Mouse (Mus musculus): ENCODE data around the gene Gfy. TPM values are rescaled to one million over a fixed set of nuclear protein-coding genes. Genes with fewer than 3 reads are reported as not detected.
"Not testable (repeated sequence)": the region's sequence is repeated elsewhere in the genome, so short reads cannot be mapped to it uniquely, and the experiment has no call there.

Gene Gfy
- polyA plus RNA-seq, 1 experiment from 2014 or later: not detected

DNA sequence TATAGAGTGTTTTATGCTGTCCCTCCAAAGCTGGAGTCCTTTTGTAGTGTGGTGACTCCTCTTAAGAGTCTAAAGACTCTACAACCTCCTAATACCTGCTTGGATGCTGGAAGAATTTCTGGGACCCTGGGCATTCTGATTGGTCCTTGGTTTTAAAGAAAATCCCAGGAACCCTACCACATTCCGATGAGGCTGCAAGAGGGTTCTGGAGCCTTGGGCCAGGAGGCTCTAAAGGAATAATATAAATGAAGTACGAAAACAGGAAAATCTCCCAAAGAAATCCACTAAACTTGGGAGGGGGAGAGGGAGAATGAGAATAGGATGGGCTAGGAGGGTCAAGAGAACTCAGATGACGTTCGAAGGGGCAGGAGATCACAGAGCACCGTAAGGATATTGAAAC is 25.8 kb downstream of the Gfy start:
- 0 out of 2 replicates have a peak, but pooled peaks cover 1% of the 10 kb centered on the region for H3K36me3 ChIP-seq
- H3K9ac ChIP-seq (replicated peaks): peak overlapping the region; percentile 88
- H3K4me2 ChIP-seq (replicated peaks): peak overlapping the region; percentile 73
- no peaks in the 10 kb centered on the region for H3K9me3 ChIP-seq
- no peaks in the 10 kb centered on the region for H3K27me3 ChIP-seq
- 2% methylated on average over 5 of the region's 5 CpGs for WGBS
- peak overlapping the region; percentile 79 for H3K4me3 ChIP-seq
- H3K4me1 ChIP-seq: peaks cover 21% of the 10 kb centered on the region
- peak overlapping the region; percentile 98 for H3K27ac ChIP-seq (replicated peaks)
- ATAC-seq (replicated peaks): no peak

DNA sequence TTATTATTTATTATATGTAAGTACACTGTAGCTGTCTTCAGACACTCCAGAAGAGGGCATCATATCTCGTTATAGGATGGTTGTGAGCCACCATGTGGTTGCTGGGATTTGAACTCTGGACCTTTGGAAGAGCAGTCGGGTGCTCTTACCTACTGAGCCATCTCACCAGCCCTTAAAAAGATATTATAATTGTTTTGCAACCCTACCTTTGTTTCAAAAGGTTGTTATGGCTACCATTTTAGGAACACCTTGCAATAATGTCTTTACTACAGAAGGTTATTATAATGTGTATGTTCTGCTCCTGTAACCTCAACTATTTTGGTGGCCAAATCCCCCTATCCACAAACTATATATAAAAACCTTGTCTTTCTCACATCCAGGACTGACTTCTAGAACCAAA is 26.3 kb downstream of the Gfy start:
- Histone ChIP-seq H3K4me1 (peaks cover 21% of the 10 kb centered on the region), H3K4me2 (replicated peaks) (peak overlapping the region; percentile 73; the same call in 1 of the 2 replicates), H3K4me3 (0 out of 2 replicates have a peak overlapping the region, but pooled peaks have one; percentile 79)
- WGBS: 91% methylated on average over 2 of the region's 2 CpGs
- not testable (repeated sequence) for H3K9me3 ChIP-seq; H3K27me3 ChIP-seq; H3K27ac ChIP-seq (replicated peaks); H3K9ac ChIP-seq (replicated peaks); ATAC-seq (replicated peaks); H3K36me3 ChIP-seq

DNA sequence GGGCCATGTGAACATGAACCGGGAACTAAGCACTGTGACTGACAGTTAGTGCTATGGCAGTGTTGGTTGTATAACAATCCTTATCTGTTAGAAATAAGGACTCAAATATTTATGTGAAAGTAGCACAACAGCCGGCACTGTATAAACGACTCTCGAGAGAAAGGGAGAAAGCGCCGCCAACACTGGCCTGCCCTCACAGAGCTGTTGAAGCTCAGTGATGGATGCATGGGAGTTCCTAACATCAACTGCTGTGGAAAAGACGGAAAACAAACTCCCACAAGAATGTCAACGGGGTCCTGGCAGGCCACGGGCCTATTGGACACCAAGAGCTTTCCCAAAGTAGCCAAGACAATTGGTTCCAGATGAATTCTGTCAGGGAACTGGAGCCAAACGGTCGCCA is 28.1 kb downstream of the Gfy start:
- Histone ChIP-seq H3K9me3 (no peaks in the 10 kb centered on the region), H3K9ac (replicated peaks) (no peak overlapping the region), H3K27me3 (no peaks in the 10 kb centered on the region), H3K4me1 (peaks cover 21% of the 10 kb centered on the region), H3K36me3 (no peaks in the 10 kb centered on the region), H3K4me3 (no peak overlapping the region), H3K4me2 (replicated peaks) (no peak overlapping the region), H3K27ac (replicated peaks) (no peak overlapping the region)
- ATAC-seq (replicated peaks): no peak
- 38% methylated on average over 11 of the region's 11 CpGs for WGBS

DNA sequence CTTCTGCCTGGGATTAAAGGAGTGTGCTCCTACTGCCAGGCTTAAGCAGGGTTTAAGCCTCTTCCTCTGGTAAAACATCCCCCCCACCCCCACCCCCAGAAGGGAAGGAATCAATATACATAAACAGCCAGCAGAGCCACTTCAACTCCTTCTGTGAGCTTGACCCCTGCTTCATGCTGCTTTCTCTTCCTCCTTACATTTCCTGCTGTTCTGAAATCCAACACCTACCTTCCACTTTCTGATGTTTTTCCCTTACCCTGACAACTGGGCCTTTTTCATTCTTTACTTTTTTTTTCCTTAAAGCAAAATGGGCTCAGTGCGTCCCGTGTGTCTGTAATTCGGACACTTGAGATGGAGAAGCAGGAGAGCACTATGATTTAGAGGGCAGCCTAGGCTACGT is 29.0 kb downstream of the Gfy start:
- H3K4me2 ChIP-seq (replicated peaks): no peak overlapping the region
- H3K27me3 ChIP-seq: no peaks in the 10 kb centered on the region
- H3K9ac ChIP-seq (replicated peaks): 0 out of 2 replicates have a peak overlapping the region, but pooled peaks have one; percentile 10
- no peaks in the 10 kb centered on the region for H3K9me3 ChIP-seq
- H3K4me3 ChIP-seq: no peak overlapping the region
- H3K36me3 ChIP-seq: no peaks in the 10 kb centered on the region
- peaks cover 21% of the 10 kb centered on the region for H3K4me1 ChIP-seq
- no peak overlapping the region for H3K27ac ChIP-seq (replicated peaks)
- ATAC-seq (replicated peaks): no peak
- WGBS: 72% methylated on average over 4 of the region's 4 CpGs

DNA sequence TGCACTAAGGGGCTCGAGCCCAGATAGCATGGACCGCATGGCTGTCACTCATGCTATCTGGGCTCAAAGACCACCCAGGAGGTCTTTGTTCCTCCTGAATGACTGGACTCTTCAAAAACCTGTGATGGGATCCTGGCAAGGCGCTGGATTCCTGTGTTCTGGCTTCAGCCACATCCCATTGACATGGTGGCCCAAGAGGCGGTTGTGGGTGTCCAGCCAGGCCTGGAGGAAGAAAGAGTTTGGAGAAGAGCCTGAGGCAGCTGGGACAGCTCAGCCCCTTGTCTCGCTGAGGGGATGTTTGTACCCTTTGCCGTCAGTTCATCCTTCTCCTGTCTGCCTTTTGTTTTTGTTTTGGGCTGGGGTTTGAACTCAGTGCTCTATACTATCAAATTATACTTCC is 29.8 kb downstream of the Gfy start:
- H3K9me3 ChIP-seq: no peaks in the 10 kb centered on the region
- no peak overlapping the region for H3K27ac ChIP-seq (replicated peaks)
- whole genome bisulfite sequencing: 25% methylated on average over 6 of the region's 6 CpGs
- no peaks in the 10 kb centered on the region for H3K27me3 ChIP-seq
- H3K4me1 ChIP-seq: peaks cover 15% of the 10 kb centered on the region
- H3K4me3 ChIP-seq: no peak overlapping the region
- no peaks in the 10 kb centered on the region; the same call in 1 of the 2 replicates for H3K36me3 ChIP-seq
- no peak overlapping the region for H3K9ac ChIP-seq (replicated peaks)
- no peak overlapping the region for H3K4me2 ChIP-seq (replicated peaks)
- no peak for ATAC-seq (replicated peaks)

DNA sequence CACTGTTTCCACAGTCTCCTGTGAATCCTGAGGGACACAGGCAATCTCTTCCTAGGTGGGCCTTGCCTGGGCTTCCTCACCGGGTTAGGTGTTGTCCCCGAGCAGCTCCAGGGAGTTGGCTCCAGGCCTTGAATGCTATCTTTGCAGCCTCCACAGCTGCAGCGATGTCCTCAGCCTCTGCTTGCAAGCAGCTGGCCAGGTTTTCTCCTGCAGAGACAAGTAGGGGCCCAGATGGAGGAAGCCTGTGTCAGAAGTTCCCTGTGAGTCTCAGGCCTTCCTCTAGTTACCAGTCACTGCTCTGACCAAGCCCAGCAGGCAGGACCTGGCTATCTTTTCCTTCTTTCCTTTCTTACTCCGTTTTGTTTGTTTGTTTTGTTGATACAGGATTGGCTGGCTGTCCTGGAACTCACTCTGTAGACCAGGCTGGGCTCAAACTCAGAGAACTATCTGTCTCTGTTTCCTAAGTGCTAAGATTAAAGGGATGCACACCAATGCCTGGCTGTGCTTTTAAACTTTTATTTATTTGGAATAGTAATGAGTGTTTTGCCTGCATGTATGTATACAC is 30.8 kb downstream of the Gfy start:
- Histone ChIP-seq H3K9ac (replicated peaks) (no peak overlapping the region), H3K4me3 (no peak overlapping the region), H3K27ac (replicated peaks) (no peak overlapping the region), H3K4me2 (replicated peaks) (no peak overlapping the region), H3K4me1 (peaks cover 13% of the 10 kb centered on the region), H3K9me3 (no peaks in the 10 kb centered on the region), H3K36me3 (no peaks in the 10 kb centered on the region; the same call in 1 of the 2 replicates), H3K27me3 (no peaks in the 10 kb centered on the region)
- 67% methylated on average over 4 of the region's 4 CpGs for WGBS
- ATAC-seq (replicated peaks): no peak

DNA sequence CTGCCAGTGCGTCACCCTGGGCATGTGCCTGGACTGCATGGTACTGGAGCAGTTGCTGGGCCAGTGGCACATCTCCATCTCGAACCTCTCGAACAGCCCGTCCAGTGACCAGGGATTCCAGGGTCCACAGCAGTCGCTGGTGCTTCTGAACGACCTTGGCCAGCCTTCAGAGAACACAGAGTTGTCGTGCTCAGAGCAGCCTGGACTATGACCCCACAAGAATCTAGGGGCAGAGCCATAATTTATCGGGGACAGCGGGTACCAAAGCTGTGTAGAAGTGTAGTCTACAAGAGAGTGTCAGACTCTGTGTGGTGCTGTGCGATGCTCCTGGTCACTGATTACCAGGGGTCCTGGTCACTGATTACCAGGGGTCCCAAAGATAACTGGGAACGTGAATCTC is 31.5 kb downstream of the Gfy start:
- Histone ChIP-seq H3K4me1 (peaks cover 9% of the 10 kb centered on the region), H3K27me3 (no peaks in the 10 kb centered on the region), H3K36me3 (no peaks in the 10 kb centered on the region; the same call in 1 of the 2 replicates), H3K27ac (replicated peaks) (no peak overlapping the region), H3K4me3 (no peak overlapping the region), H3K4me2 (replicated peaks) (no peak overlapping the region), H3K9ac (replicated peaks) (no peak overlapping the region), H3K9me3 (no peaks in the 10 kb centered on the region)
- no peak for ATAC-seq (replicated peaks)
- 93% methylated on average over 11 of the region's 11 CpGs for WGBS

DNA sequence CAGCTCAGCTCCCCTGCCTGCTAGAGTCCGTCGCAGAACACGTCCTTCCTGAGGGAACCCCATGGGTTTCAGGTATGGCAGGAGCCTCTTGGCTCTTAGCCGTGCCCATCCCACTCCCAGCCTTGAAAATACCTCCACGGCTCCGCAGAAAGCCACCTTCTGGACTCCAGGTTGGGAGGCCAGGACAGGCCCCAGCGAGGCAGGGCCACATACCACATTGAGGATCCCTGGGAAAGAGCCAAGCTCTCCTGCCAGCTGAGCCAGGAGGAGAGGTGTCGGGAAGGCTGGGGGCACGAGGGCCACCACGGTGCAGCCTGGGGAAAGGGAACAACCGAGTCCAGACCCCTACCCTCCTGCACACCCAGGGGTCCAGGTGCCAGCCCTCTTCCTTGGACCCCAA is 32.1 kb downstream of the Gfy start:
- 90% methylated on average over 11 of the region's 11 CpGs for WGBS
- Histone ChIP-seq H3K4me1 (peaks cover 9% of the 10 kb centered on the region), H3K4me3 (no peak overlapping the region), H3K4me2 (replicated peaks) (no peak overlapping the region), H3K9ac (replicated peaks) (no peak overlapping the region), H3K36me3 (no peaks in the 10 kb centered on the region; the same call in 1 of the 2 replicates), H3K9me3 (no peaks in the 10 kb centered on the region), H3K27ac (replicated peaks) (no peak overlapping the region), H3K27me3 (no peaks in the 10 kb centered on the region)
- ATAC-seq (replicated peaks): no peak

DNA sequence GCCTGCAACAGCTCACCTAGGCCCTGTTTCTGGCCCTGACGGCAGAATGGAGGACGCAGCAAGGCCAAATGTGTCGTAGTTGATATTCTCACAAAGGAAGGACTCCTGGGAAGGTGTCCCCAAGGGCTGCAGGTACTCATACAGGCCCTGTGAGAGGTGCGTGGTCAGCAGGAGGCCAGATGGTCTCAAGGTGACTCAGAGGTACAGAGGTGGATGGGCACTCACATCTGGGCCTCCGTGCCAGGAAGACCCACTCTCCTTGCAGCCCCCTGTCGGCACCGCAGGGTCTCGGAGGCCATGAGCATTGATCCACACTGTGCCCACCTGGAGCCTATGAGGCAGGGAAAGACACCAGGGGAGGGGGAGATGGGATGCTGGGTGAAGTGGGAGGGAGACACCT is 33.9 kb downstream of the Gfy start:
- WGBS: 92% methylated on average over 8 of the region's 8 CpGs
- H3K27ac ChIP-seq (replicated peaks): no peak overlapping the region
- H3K9ac ChIP-seq (replicated peaks): no peak overlapping the region
- no peak overlapping the region for H3K4me3 ChIP-seq
- H3K9me3 ChIP-seq: no peaks in the 10 kb centered on the region
- H3K27me3 ChIP-seq: no peaks in the 10 kb centered on the region
- ATAC-seq (replicated peaks): no peak
- no peaks in the 10 kb centered on the region; the same call in 1 of the 2 replicates for H3K36me3 ChIP-seq
- H3K4me1 ChIP-seq: no peaks in the 10 kb centered on the region
- no peak overlapping the region for H3K4me2 ChIP-seq (replicated peaks)

DNA sequence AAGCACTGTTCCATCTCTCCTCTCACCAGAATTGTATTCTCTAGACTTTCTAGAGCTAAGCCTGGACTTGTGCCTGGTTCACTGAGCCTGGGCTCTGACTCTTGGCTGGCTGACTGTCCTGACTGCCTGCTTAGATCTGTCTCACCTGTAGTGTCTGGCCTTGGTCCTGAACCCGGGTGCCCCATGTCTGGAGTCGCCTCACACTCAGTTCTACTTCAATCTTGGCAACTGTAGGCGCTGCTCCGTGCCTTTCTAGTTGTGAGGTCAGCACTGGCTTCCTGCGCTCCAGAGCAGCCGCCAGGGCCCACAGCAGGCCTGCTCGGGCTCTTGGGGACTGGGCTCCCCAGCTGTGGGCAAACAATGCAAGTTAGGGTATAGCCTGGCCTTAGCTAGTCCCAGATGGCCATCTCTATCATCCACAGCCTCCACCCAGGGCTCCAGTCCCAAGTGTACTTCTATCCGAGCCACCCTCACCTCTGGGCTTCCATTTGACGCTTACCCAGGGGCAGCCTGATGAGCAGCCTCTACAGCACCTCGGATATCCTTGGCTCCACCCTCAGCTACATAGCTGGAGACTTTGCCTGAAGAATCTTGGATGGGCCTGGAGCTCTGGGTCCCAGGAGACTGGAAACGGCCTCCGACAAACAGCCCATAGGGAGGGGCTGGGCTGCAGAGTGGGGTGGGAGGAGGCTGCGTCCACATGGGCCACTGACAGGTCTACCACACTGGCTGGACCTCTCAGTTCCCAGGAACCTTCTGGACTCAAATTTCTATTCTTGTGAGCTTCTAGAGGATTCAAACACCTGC is 34.8 kb downstream of the Gfy start:
- 91% methylated on average over 13 of the region's 13 CpGs for WGBS
- no peaks in the 10 kb centered on the region for H3K27me3 ChIP-seq
- H3K9me3 ChIP-seq: no peaks in the 10 kb centered on the region
- H3K4me2 ChIP-seq (replicated peaks): no peak overlapping the region
- no peaks in the 10 kb centered on the region for H3K4me1 ChIP-seq
- no peak overlapping the region for H3K27ac ChIP-seq (replicated peaks)
- no peaks in the 10 kb centered on the region; the same call in 1 of the 2 replicates for H3K36me3 ChIP-seq
- H3K4me3 ChIP-seq: no peak overlapping the region
- ATAC-seq (replicated peaks): no peak
- H3K9ac ChIP-seq (replicated peaks): no peak overlapping the region

DNA sequence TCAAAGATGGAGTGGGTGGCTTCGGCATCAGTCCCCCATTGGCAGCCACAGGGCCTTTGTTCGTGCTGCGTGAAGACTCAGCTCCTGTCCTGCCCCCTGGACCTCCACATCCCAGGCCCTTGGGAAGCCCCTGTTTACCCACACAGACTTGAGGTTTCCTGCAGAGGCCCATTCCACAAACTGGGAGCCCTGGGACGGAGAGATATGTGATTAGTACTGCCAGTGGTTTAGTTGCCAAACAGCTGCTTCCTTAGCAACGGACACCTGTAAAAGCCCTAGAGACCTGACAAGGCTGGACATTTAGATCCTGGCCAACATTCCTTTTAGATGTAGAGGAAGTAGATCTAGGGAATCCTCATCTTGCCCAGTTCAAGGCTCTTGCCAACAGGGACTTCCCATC is 37.5 kb downstream of the Gfy start:
- Histone ChIP-seq H3K9me3 (no peaks in the 10 kb centered on the region), H3K27me3 (no peaks in the 10 kb centered on the region), H3K36me3 (no peaks in the 10 kb centered on the region; the same call in 1 of the 2 replicates), H3K27ac (replicated peaks) (no peak overlapping the region), H3K4me3 (no peak overlapping the region), H3K9ac (replicated peaks) (no peak overlapping the region), H3K4me1 (no peaks in the 10 kb centered on the region), H3K4me2 (replicated peaks) (no peak overlapping the region)
- 94% methylated on average over 5 of the region's 5 CpGs for WGBS
- ATAC-seq (replicated peaks): no peak

DNA sequence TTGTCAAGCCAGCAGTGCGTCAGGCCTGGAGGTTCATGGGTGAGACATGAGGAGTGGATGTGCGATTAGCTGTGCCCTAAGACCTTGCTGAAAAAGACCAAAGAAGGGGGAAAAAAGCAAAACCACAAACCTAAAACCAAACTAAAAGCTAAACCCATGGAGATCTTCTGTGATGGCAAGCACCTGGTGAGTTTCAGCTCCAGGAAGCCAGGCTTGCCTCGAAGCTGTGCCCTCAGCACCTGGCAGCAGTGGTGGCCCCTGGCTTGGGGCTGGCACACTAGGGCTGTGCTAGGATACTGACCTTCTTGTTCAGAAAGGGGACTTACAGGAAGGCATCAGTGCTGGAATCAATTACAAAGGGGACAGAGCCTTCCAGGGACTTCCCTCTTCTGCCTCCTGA is 38.0 kb downstream of the Gfy start:
- Histone ChIP-seq H3K27ac (replicated peaks) (no peak overlapping the region), H3K9me3 (no peaks in the 10 kb centered on the region), H3K4me3 (no peak overlapping the region), H3K9ac (replicated peaks) (no peak overlapping the region), H3K4me1 (peaks cover 2% of the 10 kb centered on the region; the same call in 1 of the 2 replicates), H3K4me2 (replicated peaks) (no peak overlapping the region), H3K27me3 (no peaks in the 10 kb centered on the region), H3K36me3 (no peaks in the 10 kb centered on the region; the same call in 1 of the 2 replicates)
- 92% methylated on average over 3 of the region's 3 CpGs for WGBS
- no peak for ATAC-seq (replicated peaks)

Data from forebrain, embryonic 15.5 days (tissue).